Mouse (Mus musculus) lung, embryonic 14.5 days (tissue): ENCODE measurements at regions not wholly inside any gene's neighbourhood (a gene's known extent, or its start where the extent isn't known, plus 50 kb on each side); places are given as distances from the start of the nearest gene placed in this dataset.

Experiments used
- ATAC-seq: fragments of 200-750 bp; cut with Nextera tagmentation; 2 replicates; pipeline ENCODE4 v1.8.0; 2017; ENCODE audit warnings: mild to moderate bottlenecking, moderate TSS enrichment, moderate library complexity; ENCODE audit not compliant: insufficient read depth
- DNase-seq: peaks from one replicate; pipeline ENCODE4 v3.0.0-alpha.2; 2015
- H3K27ac ChIP-seq: fragments of 300-500 bp; sonication (generic); 2 replicates; pipeline ENCODE4 v1.5.1; 2014; ENCODE audit warnings: low read depth, mild to moderate bottlenecking, moderate library complexity
- H3K27me3 ChIP-seq: fragments of 300-500 bp; sonication (generic); 2 replicates; pipeline ENCODE4 v1.6.1; 2014; ENCODE audit warnings: low read length, control low read depth; ENCODE audit not compliant: insufficient read depth
- H3K36me3 ChIP-seq: fragments of 300-500 bp; sonication (generic); 2 replicates; pipeline ENCODE4 v1.6.1; 2014; ENCODE audit warnings: control low read depth; ENCODE audit not compliant: insufficient read depth
- H3K4me1 ChIP-seq: fragments of 300-500 bp; sonication (generic); 2 replicates; pipeline ENCODE4 v1.6.1; 2014; ENCODE audit warnings: antibody characterized with exemption, control low read depth; ENCODE audit not compliant: insufficient read depth
- H3K4me2 ChIP-seq: fragments of 300-500 bp; sonication (generic); 2 replicates; pipeline ENCODE4 v1.6.1; 2014; ENCODE audit warnings: mild to moderate bottlenecking
- H3K4me3 ChIP-seq: fragments of 300-500 bp; sonication (generic); 2 replicates; pipeline ENCODE4 v1.5.1; 2014; ENCODE audit warnings: low read depth, low read length
- H3K9ac ChIP-seq: fragments of 300-500 bp; sonication (generic); 2 replicates; pipeline ENCODE4 v1.6.1; 2014
- H3K9me3 ChIP-seq: fragments of 300-500 bp; sonication (generic); 2 replicates; pipeline ENCODE4 v1.6.1; 2016; ENCODE audit warnings: low read depth, low read length, control low read depth
- CTCF ChIP-seq: IDR thresholded peaks from 2 replicates; pipeline ENCODE4 v1.5.1; 2016; ENCODE audit warnings: antibody characterized with exemption, low read depth
- WGBS: fragments of 180-500 bp; shearing (Covaris S2); extraction: QIAGEN DNeasy Blood & Tissue Kit; methylation state at CpG from one replicate; pipeline ENCODE4 v1.1.7; 2014; 5-methylcytosine and 5-hydroxymethylcytosine counted together

GRCm38 (mm10) chr3:111291018-111291538, 1040.3 kb upstream of the Prmt6 start:
- ATAC-seq, result no peak
- Histone ChIP-seq H3K4me2 (no peak overlapping the region), H3K9me3 (no peaks in the 10 kb centered on the region), H3K36me3 (no peaks in the 10 kb centered on the region), H3K27ac (no peak overlapping the region), H3K4me1 (no peaks in the 10 kb centered on the region), H3K4me3 (no peak overlapping the region), H3K9ac (no peak overlapping the region), H3K27me3 (no peaks in the 10 kb centered on the region)
- WGBS, result 88% methylated on average over 2 of the region's 2 CpGs
- TF ChIP-seq CTCF, result no peak
- DNase-seq, result no peak

- no peaks in the 10 kb centered on the region for H3K27me3 ChIP-seq
- no peak for DNase-seq
- H3K27ac ChIP-seq, result no peak overlapping the region
- no peaks in the 10 kb centered on the region for H3K9me3 ChIP-seq
- ATAC-seq, result no peak
- no peaks in the 10 kb centered on the region for H3K4me1 ChIP-seq
- H3K36me3 ChIP-seq, result no peaks in the 10 kb centered on the region
- no peak overlapping the region for H3K4me2 ChIP-seq
- no peak overlapping the region for H3K4me3 ChIP-seq
- H3K9ac ChIP-seq, result no peak overlapping the region
- TF ChIP-seq CTCF, result no peak
Measured at GRCm38 (mm10) chr3:111281584-111281983, 1030.8 kb upstream of the Prmt6 start.
